Mouse (Mus musculus): Measurements from ENCODE around the gene Lgals4. TPM values are rescaled to one million over a fixed set of nuclear protein-coding genes. Genes with fewer than 3 reads are reported as not detected.
A peak's percentile ranks its signal among the peaks of the same experiment; 100 is the strongest.

Lgals4 gene
- polyA plus RNA-seq, 1 experiment from 2014 or later = 3.9 TPM

- 6% methylated on average over 7 of the region's 7 CpGs for WGBS (ENCODE audit: insufficient replicate concordance)
- no peak for ATAC-seq (replicated peaks; ENCODE audit: insufficient number of reproducible peaks, low FRiP score, low TSS enrichment)
- peak overlapping the region; percentile 88 for H3K4me3 ChIP-seq (ENCODE audit: low read depth, low read length)
- peak overlapping the region; percentile 98 for H3K9ac ChIP-seq (ENCODE audit: low read depth, low read length)
- H3K27me3 ChIP-seq (ENCODE audit: control insufficient read depth, insufficient read depth, low read length) = no peaks in the 10 kb centered on the region
- peaks cover 44% of the 10 kb centered on the region for H3K4me1 ChIP-seq (ENCODE audit: control insufficient read depth, insufficient read depth, low read length)
- no peaks in the 10 kb centered on the region for H3K9me3 ChIP-seq (replicated peaks; ENCODE audit: control insufficient read depth, low read length)
- peak overlapping the region; percentile 94 for H3K4me2 ChIP-seq
- peaks cover 37% of the 10 kb centered on the region for H3K36me3 ChIP-seq (ENCODE audit: control insufficient read depth, insufficient read depth, low read length)
- peak overlapping the region; percentile 99 for H3K27ac ChIP-seq (ENCODE audit: low read depth, low read length)
Observed at GRCm38 (mm10) chr7:28811640-28812275, 21.9 kb upstream of the Lgals4 start.

DNA sequence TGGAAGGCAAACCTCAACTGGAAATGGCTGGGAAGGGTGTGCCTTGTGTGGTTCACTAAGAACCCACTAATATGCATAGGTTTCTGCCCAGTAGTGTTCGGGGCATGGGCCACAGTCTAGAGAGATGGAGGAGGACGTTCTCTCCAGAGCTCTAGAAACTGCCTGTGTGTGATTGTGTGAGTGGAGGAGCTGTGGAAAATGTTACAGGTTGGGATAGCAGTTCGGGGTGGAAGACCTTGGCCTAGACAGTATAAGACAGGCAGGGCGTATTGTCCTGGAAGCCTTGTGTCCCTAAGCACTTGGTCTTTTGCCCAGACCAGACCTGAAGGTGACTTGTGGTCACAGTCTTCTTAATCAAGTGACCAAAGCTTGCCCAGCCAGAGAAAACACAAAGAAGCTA lies 21.2 kb upstream of the Lgals4 start:
- H3K4me3 ChIP-seq (ENCODE audit: low read depth, low read length) = peak overlapping the region; percentile 88
- H3K9me3 ChIP-seq (replicated peaks; ENCODE audit: control insufficient read depth, low read length) = no peaks in the 10 kb centered on the region
- H3K36me3 ChIP-seq (ENCODE audit: control insufficient read depth, insufficient read depth, low read length) = peaks cover 44% of the 10 kb centered on the region
- peak overlapping the region; percentile 94 for H3K4me2 ChIP-seq
- no peak for ATAC-seq (replicated peaks; ENCODE audit: insufficient number of reproducible peaks, low FRiP score, low TSS enrichment)
- WGBS (ENCODE audit: insufficient replicate concordance) = 59% methylated on average over 4 of the region's 4 CpGs
- peak overlapping the region; percentile 43; the same call in 1 of the 2 replicates for H3K27ac ChIP-seq (ENCODE audit: low read depth, low read length)
- H3K9ac ChIP-seq (ENCODE audit: low read depth, low read length) = peak overlapping the region; percentile 98
- H3K4me1 ChIP-seq (ENCODE audit: control insufficient read depth, insufficient read depth, low read length) = peaks cover 47% of the 10 kb centered on the region
- H3K27me3 ChIP-seq (ENCODE audit: control insufficient read depth, insufficient read depth, low read length) = no peaks in the 10 kb centered on the region

DNA sequence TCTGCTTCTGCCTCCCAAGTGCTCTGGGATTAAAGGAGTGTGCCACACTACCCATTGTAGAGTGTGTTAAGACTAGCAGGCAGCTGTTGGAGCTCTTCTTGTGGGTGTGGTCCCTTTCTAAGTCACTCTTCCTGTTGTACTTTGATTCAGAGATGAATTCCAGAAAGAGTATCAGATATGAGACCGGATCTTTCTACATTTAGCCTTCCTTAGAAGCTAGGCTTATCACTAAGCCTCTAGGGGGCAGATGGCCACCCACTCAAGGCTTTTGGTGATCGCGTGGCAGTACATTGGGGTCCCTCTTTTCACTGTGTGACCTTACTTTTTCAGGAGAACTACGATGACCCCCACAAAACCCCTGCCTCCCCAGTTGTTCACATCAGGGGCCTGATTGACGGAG lies 20.7 kb upstream of the Lgals4 start:
- peak overlapping the region; percentile 94 for H3K4me2 ChIP-seq
- 65% methylated on average over 5 of the region's 5 CpGs for WGBS (ENCODE audit: insufficient replicate concordance)
- H3K9ac ChIP-seq (ENCODE audit: low read depth, low read length) = peak overlapping the region; percentile 40; the same call in 1 of the 2 replicates
- H3K36me3 ChIP-seq (ENCODE audit: control insufficient read depth, insufficient read depth, low read length) = peaks cover 49% of the 10 kb centered on the region
- H3K4me3 ChIP-seq (ENCODE audit: low read depth, low read length) = peak overlapping the region; percentile 88
- H3K27me3 ChIP-seq (ENCODE audit: control insufficient read depth, insufficient read depth, low read length) = no peaks in the 10 kb centered on the region
- ATAC-seq (replicated peaks; ENCODE audit: insufficient number of reproducible peaks, low FRiP score, low TSS enrichment) = no peak
- 0 out of 2 replicates have a peak overlapping the region, but pooled peaks have one; percentile 25 for H3K27ac ChIP-seq (ENCODE audit: low read depth, low read length)
- H3K4me1 ChIP-seq (ENCODE audit: control insufficient read depth, insufficient read depth, low read length) = peaks cover 42% of the 10 kb centered on the region
- no peaks in the 10 kb centered on the region for H3K9me3 ChIP-seq (replicated peaks; ENCODE audit: control insufficient read depth, low read length)

- Histone ChIP-seq H3K27ac (ENCODE audit: low read depth, low read length) (no peak overlapping the region), H3K36me3 (ENCODE audit: control insufficient read depth, insufficient read depth, low read length) (peaks cover 61% of the 10 kb centered on the region), H3K9me3 (replicated peaks; ENCODE audit: control insufficient read depth, low read length) (no peaks in the 10 kb centered on the region), H3K4me2 (no peak overlapping the region), H3K27me3 (ENCODE audit: control insufficient read depth, insufficient read depth, low read length) (no peaks in the 10 kb centered on the region), H3K9ac (ENCODE audit: low read depth, low read length) (no peak overlapping the region), H3K4me3 (ENCODE audit: low read depth, low read length) (no peak overlapping the region), H3K4me1 (ENCODE audit: control insufficient read depth, insufficient read depth, low read length) (peaks cover 42% of the 10 kb centered on the region)
- 66% methylated on average over 5 of the region's 5 CpGs for WGBS (ENCODE audit: insufficient replicate concordance)
- ATAC-seq (replicated peaks; ENCODE audit: insufficient number of reproducible peaks, low FRiP score, low TSS enrichment) = no peak
Observed at GRCm38 (mm10) chr7:28814306-28815034, 19.2 kb upstream of the Lgals4 start.

- H3K4me2 ChIP-seq = no peak overlapping the region
- no peak overlapping the region for H3K4me3 ChIP-seq (ENCODE audit: low read depth, low read length)
- peaks cover 69% of the 10 kb centered on the region for H3K36me3 ChIP-seq (ENCODE audit: control insufficient read depth, insufficient read depth, low read length)
- no peaks in the 10 kb centered on the region for H3K9me3 ChIP-seq (replicated peaks; ENCODE audit: control insufficient read depth, low read length)
- H3K4me1 ChIP-seq (ENCODE audit: control insufficient read depth, insufficient read depth, low read length) = peaks cover 49% of the 10 kb centered on the region
- no peak for ATAC-seq (replicated peaks; ENCODE audit: insufficient number of reproducible peaks, low FRiP score, low TSS enrichment)
- H3K9ac ChIP-seq (ENCODE audit: low read depth, low read length) = no peak overlapping the region
- no peaks in the 10 kb centered on the region for H3K27me3 ChIP-seq (ENCODE audit: control insufficient read depth, insufficient read depth, low read length)
- WGBS (ENCODE audit: insufficient replicate concordance) = 92% methylated on average over 9 of the region's 9 CpGs
- H3K27ac ChIP-seq (ENCODE audit: low read depth, low read length) = no peak overlapping the region
Observed at GRCm38 (mm10) chr7:28815230-28815629, 18.4 kb upstream of the Lgals4 start.

- no peaks in the 10 kb centered on the region for H3K9me3 ChIP-seq (replicated peaks; ENCODE audit: control insufficient read depth, low read length)
- no peak for ATAC-seq (replicated peaks; ENCODE audit: insufficient number of reproducible peaks, low FRiP score, low TSS enrichment)
- WGBS (ENCODE audit: insufficient replicate concordance) = 89% methylated on average over 9 of the region's 9 CpGs
- H3K36me3 ChIP-seq (ENCODE audit: control insufficient read depth, insufficient read depth, low read length) = peaks cover 78% of the 10 kb centered on the region
- no peak overlapping the region; the same call in 1 of the 2 replicates for H3K9ac ChIP-seq (ENCODE audit: low read depth, low read length)
- no peak overlapping the region for H3K4me3 ChIP-seq (ENCODE audit: low read depth, low read length)
- H3K4me2 ChIP-seq = no peak overlapping the region
- H3K27me3 ChIP-seq (ENCODE audit: control insufficient read depth, insufficient read depth, low read length) = no peaks in the 10 kb centered on the region
- no peak overlapping the region for H3K27ac ChIP-seq (ENCODE audit: low read depth, low read length)
- peaks cover 55% of the 10 kb centered on the region for H3K4me1 ChIP-seq (ENCODE audit: control insufficient read depth, insufficient read depth, low read length)
Observed at GRCm38 (mm10) chr7:28816201-28816600, 17.5 kb upstream of the Lgals4 start.

DNA sequence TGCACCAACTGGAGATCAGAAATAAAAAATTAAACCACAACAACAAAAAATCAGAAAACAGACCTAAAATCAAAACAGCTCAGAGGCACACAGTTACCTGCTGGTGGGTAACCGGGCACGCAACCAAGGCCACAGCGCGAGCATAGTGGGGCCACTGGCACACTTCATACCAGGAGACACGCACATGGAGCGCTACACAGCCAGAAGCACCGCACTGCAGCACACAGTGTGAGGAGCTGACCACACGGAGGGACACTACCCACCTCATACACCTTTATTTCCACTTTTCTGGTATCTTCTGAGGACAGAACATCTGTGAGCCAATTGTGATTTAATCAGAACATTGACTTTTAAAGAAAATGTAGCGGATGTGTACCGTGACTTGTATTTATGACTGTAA lies 16.7 kb upstream of the Lgals4 start:
- no peak overlapping the region for H3K27ac ChIP-seq (ENCODE audit: low read depth, low read length)
- no peaks in the 10 kb centered on the region for H3K9me3 ChIP-seq (replicated peaks; ENCODE audit: control insufficient read depth, low read length)
- H3K27me3 ChIP-seq (ENCODE audit: control insufficient read depth, insufficient read depth, low read length) = no peaks in the 10 kb centered on the region
- H3K4me2 ChIP-seq = no peak overlapping the region
- peaks cover 55% of the 10 kb centered on the region for H3K4me1 ChIP-seq (ENCODE audit: control insufficient read depth, insufficient read depth, low read length)
- H3K4me3 ChIP-seq (ENCODE audit: low read depth, low read length) = no peak overlapping the region
- no peak for ATAC-seq (replicated peaks; ENCODE audit: insufficient number of reproducible peaks, low FRiP score, low TSS enrichment)
- WGBS (ENCODE audit: insufficient replicate concordance) = 93% methylated on average over 10 of the region's 10 CpGs
- no peak overlapping the region for H3K9ac ChIP-seq (ENCODE audit: low read depth, low read length)
- peaks cover 85% of the 10 kb centered on the region for H3K36me3 ChIP-seq (ENCODE audit: control insufficient read depth, insufficient read depth, low read length)

- H3K27ac ChIP-seq (ENCODE audit: low read depth, low read length) = no peak overlapping the region
- H3K9me3 ChIP-seq (replicated peaks; ENCODE audit: control insufficient read depth, low read length) = no peaks in the 10 kb centered on the region
- peaks cover 51% of the 10 kb centered on the region for H3K4me1 ChIP-seq (ENCODE audit: control insufficient read depth, insufficient read depth, low read length)
- H3K36me3 ChIP-seq (ENCODE audit: control insufficient read depth, insufficient read depth, low read length) = peaks cover 88% of the 10 kb centered on the region
- H3K4me2 ChIP-seq = no peak overlapping the region
- H3K9ac ChIP-seq (ENCODE audit: low read depth, low read length) = no peak overlapping the region
- 59% methylated on average over 6 of the region's 6 CpGs for WGBS (ENCODE audit: insufficient replicate concordance)
- ATAC-seq (replicated peaks; ENCODE audit: insufficient number of reproducible peaks, low FRiP score, low TSS enrichment) = no peak
- H3K27me3 ChIP-seq (ENCODE audit: control insufficient read depth, insufficient read depth, low read length) = no peaks in the 10 kb centered on the region
- H3K4me3 ChIP-seq (ENCODE audit: low read depth, low read length) = no peak overlapping the region
Observed at GRCm38 (mm10) chr7:28817524-28817923, 16.1 kb upstream of the Lgals4 start.

Data from heart, embryonic 11.5 days (tissue).